Mouse (Mus musculus) telencephalon, adult 2 months (tissue): Measurements from ENCODE around the gene Tmem150b.

ENCODE experiments used
- DNase-seq: peaks from one replicate; pipeline ENCODE4 v3.0.0-alpha.2; 2011; ENCODE audit warnings: low read depth, low spot score

The Tmem150b gene

DNA sequence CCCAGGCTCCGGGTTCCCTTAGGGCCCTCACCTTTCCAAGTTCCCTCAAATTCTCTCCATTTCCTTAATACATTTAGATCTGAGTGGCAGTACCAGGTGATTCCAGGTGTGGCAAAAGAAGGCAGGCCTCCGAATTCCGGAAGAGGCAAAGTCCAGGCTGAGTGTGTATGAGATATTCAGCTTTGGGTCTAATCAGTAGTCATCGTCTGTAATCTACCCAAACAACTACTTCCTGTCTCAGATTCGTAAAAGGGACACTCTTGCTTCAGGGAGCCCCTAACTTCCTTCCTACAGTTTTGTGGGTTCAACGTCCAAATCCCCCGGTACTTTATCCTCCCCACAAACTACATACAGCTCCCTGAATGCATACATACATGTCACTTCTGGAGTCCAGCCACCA, at the start of gene Tmem150b:
Gene Tmem150b, minus strand, starts transcription at position 81 of the 400 bp plus-strand sequence.
- no peak for DNase-seq

DNA sequence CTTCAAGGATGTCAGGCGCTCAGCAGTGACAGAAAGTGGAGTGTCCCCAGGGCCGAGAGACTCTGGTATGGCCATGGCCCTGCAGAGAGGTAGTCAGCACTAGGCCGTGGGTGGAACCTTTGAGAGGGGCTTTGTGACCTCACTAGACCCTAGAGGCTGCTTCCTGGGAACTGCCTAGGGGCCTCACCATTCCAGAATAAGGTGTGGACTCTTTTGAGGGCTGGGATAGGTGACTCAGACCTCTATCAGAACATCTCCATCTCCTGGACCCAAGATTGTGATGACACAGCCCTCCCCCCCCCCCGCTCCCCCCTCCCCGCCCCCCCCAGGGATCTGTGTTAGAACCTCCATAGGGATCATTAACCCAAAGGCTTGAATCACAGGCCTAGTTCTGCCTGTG, 46.2 kb upstream of the Tmem150b start, which contains the start of gene Fam71e2:
Gene Fam71e2, minus strand, starts transcription at position 101 of the 400 bp plus-strand sequence.
- no peak for DNase-seq

DNA sequence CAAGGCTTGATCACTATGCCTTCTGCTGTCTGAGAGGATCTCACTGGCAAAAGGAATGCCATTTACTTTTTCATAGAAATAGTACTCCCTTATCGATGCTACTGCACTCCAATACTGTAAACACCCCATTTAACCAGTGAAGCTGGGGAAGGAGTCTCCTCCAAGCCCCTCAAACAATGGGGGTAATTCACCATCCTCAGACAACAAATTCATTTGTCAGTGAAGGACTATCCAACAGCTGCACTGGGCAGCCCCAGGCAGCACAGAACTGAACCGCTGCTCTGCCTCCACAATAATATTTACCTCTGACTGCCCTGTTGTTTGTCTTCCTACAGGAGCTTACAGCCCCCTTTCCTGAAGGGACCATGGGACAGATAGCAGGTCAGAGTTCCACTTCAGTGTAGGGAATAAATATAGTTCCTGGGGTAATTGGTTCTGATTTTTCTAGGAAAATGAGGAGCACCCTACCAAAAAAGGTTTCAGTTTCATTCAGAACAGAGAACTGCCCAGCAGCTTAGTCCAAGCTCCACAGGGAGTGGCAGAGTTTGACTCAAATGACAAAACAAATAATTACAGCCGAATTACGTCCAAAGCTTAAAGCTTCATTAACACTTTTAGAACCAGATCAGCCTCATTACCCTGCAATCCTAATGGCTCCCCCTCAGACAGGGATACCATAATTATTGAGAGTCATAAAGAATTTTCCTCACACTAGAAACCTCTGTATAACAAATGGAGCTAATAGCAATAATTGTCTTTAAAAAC, 40.1 kb upstream of the Tmem150b start:
- no peak for DNase-seq

DNA sequence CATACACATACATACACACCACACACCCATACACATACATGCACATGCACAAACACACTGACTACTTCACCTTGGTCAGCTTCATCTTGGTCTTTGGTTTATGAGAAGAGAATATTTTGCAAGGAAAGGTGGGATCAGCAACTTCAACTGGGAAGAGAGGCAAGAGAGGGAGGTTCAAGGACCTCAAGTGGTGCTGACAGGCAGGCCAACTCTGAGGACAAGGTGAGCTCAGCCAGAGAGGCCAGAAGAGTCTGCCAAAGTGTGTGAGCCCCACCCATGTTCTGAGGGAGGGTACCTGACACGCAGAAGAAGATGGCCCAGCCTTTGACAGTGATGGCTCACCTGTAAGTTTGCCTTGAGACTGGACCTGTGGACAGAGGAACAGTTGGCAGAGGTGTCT, 34.6 kb upstream of the Tmem150b start:
- no peak for DNase-seq

DNA sequence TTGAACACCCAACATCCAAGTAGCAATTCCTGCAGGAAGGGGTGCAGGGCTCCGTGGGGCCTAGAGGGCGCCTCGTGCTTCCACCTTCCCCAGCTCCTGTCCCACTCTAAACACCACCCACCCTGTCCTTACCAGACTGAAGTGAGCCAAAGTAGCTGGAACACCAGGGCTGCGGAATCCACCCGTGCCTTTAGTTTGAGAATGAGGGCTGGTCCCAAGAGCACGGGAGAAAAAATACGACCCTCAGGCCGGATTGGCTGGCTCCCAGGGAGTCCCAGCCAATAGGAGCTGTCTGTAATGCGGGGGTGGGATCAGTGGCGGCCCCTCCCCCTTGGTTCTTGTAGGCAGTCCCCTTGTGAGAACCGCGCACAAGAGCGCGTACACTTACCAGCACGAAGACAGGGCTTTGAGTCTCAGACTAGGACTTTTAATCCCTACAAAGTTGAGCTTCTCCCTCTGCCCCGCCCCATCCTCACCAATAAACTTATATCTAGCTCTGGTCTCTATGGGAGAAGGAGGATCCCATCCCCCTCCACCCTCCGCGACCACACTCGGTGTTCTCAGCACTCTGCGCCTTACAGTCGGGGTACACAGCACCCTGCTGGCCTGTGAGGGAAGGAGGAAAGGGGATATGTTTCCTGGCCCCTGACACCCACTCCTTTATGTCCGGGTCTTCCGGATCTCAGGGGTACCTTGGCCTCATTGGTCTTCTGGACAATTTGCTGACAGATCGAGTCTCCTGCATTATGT, 27.9 kb upstream of the Tmem150b start, which contains the start of gene Cox6b2:
Gene Cox6b2, minus strand, starts transcription at position 274 of the 750 bp plus-strand sequence.
- DNase-seq, result no peak

DNA sequence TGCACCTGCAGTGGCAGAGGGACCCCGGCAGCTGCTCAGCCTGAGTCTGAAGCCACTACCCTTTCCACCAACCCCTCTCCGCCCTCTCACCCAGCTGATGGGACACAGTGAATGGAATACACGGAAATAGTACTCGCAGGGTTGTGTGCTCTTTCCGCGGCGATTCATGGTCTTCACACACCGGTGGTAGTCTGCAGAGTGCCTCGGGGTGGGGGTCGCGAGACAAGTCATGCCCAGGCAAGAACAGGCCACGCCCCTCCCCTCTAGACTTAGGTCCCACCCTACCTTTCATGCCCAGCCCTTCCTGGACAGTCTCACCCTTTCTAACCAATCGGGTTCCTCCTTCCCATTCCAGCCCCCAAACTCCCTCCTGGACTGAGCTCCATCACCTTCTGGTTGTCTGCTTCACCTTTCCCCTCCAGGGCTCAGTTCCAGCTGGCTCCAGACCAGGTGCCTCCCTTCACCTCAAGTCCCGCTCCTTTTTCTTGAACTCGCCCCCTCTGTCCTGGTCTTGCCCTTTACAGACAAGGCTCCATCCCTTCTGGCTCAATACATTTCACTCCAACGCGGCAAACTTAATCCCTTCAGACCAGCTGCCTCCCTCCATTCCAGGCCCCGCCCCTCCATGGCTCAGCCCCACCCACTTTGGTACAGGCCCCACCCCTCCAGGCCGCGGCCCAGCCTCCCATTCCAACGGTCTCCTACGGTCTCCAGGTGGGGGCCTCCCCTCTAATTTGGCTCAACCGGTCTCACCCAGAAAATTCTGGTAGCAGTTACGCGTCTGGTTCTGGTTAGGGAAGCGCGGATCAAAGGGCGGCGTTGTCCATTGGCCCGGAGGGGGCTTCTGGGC, 27.1 kb upstream of the Tmem150b start:
- no peak for DNase-seq

DNA sequence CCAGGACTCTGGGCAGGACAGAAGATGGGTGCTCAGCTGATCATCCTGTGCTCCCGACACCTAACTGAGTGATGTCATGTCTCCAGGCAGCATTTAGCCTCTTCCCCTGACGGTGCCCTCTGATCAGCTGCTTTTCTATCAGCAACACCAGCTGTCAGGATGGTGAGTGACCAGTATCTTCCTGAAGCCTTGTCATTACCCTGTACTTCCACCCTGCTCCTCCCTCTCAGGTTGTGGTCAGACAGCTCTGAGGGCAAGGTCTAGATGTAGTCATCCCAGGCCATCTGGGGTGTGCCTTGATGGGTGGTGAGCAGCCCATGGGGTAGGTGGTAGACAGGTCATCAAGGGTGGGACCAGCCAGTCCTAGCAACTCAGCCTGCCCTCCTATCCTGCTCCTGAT, 24.1 kb upstream of the Tmem150b start:
- no peak for DNase-seq

DNA sequence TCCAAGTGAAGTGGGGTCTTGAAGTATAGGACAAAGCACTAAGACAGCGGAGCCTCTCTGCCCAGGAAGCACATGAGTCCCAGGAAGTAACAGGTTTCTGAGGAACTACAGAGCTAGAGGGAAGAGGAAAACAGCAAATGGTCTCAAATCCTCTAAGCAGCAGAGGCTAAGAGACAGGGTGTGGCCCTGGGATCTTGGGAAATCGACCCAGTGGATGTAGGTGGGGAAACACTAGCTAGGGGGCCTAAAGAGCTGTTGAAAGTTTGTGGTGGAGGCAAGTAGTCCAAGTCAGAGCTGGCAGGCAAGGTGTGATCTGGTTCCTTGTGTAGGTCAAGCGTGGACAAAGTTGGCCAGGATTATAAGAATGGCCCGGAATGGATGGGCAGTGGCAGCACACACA, 23.3 kb upstream of the Tmem150b start:
- no peak for DNase-seq

DNA sequence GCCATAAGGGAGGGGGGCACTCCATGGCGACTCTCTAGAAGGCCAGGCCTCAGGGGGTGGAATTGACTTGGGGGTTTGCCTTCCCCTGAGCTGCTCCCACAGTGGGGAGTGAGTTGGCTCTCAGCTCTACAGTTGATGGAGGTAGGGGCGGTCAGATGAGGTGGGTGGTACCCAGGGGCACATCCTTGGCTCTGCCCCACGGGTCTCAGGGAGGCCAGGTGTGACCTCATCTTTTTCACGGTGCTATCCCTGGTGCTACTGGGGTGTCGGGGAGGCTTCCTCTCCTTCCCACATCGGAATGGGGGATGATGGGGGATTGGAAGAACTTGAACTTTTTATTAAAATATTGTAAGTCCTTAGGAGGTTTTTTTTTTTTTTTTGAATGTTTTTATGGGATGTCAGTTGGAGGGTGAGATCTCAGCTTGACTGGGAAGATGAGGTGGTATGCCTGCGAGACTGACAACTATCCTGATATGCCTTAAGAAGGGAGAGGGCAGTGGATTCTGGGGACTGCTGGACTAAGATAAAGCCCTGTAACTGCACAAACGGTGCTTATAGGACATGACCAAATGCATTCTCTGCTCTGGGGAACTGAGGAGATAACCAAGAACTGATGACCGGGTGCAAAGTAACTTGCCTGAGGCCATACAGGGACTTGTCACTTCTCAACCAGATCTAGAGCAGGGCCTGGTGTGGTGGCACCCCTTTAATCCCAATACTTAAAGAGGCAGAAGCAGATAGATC, 22.3 kb upstream of the Tmem150b start:
- DNase-seq, result no peak

DNA sequence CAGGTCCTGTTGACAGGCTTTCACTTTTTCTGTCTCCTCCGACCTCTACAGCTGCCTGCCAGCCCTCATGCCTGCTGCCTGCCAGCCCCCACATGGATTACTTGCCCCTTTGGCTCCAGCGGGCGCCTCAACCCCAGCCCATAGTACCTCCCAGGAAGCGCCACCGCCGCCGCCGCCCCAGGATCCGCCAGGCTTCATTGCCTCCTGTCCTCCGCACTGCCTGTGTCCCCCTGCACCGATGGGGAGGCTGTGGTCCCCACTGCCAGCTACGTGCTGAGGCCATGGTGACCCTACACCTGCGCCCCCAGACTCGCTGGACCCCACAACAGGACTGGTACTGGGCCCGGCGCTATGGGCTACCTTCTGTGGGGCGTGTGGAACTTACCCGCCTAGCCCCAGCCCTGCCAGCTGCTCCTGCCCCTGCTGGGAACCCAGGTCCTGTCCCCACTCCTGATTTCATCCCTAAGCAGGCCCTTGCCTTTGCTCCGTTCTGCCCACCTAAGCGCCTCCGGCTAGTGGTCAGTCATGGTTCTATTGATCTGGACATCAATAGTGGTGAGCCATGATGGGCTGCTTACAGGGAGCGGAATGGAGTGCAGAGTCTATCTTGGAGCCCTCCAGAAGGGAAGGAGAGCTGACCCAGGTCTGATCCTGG, 21.4 kb upstream of the Tmem150b start:
- DNase-seq, result no peak

DNA sequence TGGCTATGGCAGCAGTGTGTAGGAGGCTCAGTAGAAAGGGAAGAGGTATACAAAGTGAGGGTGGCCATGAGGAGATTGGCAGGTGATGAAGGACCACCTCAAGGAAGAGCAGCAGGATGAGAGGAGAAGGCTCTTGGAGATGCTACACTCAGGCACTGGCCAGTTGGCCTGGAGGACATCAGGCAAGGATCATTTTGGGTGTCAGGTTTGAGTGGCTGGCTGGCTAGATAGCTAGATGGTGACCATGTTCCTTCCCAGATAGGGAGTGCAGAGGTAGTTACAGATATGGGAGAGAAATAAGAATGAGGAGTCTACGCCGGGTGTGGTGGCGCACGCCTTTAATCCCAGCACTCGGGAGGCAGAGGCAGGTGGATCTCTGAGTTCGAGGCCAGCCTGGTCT, 19.8 kb upstream of the Tmem150b start:
- no peak for DNase-seq

DNA sequence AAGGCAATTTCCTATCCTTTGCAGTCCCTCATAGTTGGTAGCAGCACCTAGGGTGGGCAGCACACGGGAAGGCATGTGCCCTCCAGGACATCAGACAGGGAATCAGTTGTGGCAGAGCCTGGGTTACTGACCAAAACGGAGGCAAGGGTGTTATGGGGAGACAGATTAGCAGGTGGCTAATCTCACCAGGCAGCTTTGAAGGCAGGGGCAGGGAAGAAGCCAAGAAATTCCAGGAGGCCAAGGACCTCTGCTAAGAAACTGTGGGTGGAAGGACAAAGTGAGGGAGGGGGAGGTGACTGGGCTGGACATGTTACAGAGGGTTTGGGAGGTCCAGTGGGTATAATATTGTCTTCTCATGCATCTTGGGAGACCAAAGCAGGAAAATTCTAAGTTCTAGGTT, 18.3 kb upstream of the Tmem150b start:
- no peak for DNase-seq

DNA sequence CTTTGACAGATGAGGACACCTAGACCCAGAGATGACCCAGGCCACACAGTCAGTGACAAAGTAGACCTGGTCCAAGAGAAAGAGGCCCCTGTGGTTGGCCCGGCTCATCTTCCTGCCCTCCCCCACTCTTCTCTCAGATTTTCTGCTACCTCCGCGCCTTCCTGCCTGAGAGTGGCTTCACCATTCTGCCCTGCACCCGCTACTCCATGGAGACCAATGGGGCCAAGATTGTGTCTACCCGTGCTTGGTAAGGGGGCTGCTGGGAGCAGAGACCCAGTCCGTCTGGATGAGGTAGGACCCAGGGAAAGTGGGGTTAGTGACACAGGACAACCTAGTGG, 17.4 kb upstream of the Tmem150b start:
- no peak for DNase-seq

DNA sequence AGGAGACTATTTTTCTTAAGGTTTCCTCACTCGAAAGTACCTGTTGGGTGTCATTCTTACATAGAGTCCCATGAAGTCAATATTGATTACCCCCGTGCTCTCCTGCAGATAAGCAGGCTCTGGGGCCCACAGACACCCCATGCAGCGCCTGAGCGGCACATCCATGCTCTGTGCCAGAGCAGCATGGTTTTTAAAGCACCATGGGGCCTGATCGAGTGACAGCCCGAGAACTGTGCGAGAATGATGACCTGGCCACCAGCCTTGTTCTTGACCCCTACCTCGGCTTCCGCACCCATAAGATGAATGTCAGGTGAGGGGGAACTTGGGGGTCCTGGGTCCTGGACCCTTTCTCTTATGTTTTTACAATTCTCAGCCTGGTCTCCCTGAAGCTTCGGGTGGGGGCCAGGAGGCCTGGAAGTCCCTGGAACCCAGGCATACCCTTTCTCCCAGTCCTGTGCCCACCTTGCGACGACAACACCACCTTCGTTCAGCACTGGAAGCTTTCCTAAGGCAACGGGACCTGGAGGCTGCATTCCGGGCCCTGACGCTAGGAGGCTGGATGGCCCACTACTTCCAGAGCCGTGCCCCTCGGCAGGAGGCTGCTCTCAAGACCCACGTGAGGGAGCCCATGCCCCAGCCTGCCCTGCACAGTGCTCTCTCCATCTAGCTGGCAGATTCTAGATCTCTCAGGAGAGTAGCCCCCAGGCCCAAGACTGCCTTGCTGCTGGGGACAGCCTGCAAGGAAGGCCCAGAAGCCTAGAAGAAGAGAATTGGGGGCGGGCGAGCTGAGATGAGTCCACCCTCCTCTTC, 16.8 kb upstream of the Tmem150b start:
- DNase-seq, result no peak

DNA sequence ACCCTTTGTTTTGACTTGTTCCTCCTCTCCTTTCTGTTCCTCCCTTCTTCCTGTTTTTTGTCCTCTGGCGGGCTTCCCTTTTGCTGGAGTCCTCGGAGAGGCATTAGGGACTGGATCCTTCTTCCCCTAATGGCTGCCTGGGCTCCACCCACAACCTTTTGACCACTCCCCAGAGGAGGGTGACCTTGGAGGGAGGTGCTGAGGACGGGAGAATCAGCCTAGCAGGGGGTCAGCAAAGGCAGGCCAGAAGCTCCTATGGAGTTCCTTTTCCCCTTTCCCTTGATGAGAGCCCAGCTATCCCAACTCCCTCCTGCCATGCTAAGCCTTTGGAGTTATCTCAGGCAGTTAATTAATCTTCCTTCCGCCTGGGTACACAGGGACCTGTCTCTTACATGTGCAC, 16.1 kb upstream of the Tmem150b start:
- no peak for DNase-seq

DNA sequence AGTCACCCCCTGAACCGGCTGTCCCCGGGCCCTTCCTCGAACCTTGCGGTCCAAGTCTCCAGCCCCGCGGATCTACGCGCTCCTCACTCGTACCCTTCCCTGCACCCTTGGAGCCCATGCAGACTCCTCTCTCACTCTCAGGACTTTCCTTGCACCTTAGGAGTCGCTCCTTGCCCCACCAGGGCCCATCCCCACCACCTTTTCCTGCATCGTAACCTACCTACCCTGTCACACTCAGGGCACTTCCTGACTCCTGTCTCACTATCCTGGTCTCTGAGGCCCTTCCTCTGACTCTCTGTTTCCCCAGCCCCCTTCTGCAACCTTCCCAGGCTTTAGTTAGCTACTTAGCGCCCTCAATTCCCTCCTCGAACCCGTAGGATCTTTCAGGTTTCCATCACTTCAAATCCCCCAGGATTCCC, 15.3 kb upstream of the Tmem150b start:
- DNase-seq, result no peak

DNA sequence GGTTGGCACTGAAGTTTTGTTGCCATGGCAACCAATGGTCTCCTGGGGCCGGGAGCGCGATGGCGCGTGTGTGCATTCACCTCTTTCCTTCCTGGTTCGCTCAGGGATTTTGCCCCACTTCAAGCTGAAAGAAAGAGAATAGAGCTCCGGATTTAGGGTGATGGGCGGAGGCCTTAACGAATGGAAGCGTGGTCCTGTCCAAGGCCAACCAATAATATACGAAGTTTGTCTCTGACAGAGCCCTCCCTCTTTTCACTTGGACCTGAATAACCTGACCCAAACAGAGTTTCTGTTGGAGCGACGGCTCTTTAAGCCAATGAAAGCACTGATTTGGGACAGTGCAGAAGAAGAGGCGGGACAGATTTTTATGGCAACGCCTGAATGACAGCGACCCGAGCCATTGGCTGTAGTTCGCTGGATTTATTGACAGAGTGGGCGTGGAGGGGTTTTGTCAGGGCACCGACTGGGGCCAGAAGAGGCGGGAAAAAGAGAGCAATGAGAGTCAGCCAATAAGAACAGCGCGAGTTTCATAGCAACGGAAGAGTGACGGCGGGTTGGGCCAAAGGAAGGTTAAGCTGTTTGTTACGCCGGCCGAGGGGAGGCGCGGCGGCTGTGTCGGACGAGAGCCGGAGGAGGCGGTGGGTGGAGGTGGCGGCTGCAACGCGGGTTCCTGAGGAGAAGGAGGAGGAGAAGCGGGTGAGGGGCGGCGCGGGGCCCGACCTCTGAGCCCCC, 14.7 kb upstream of the Tmem150b start, which contains the start of gene Kmt5c:
Gene Kmt5c, plus strand, starts transcription at position 572 of the 732 bp plus-strand sequence.
- DNase-seq, result peak; percentile 100

DNA sequence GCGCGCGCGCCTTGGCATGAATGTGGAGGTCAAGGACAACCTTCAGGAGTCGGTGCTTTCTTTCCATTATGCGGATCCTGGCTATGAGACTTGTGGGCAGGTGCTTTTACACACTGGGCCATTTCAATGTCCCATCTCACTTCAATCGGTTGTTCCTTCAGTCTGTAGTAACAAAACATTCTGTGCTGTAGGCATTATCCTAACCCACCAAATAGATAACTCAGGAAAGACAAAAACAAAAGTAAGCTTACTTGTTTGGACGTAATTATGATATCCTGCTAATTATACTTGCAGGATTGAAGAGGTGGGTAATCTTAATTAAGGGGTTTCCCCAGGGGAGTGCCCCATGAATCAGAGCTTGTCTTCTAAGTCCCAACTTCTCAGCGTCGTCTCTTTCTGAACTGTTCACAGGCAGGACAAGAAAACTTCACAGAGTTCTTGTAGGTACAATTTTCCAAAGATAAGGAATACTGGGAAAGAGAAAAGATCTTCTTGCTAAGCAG, 14.0 kb upstream of the Tmem150b start:
- DNase-seq, result no peak

DNA sequence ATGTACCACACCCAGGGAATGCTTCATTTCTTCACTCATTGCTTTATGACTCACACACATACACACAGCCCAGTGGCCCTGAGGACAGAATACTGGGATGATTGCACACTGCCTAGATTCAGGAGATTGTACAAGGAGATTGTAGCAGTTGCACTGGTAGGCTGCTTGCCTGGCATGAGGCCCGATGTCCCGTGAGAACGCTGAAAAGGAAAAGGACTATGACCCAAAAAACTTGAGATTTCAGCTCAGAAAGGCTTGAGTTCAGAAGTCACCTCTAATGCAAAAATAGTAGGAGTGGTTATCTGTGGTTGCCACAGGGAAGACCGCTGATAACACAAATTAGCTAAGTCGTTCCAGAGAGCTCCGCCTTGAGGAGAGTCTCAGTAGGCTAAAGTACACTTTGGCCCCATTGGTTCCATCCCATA, 7.9 kb upstream of the Tmem150b start:
- DNase-seq, result no peak
